Comparison of ENCODE assay signal across 22 mouse cellular contexts in genomic region chr5:47479908-47480307, GRCm38 (mm10).
DNase-seq lines count a peak whose midpoint lies in the region; ATAC-seq and TF ChIP-seq lines count a peak whose summit lies in the region.
"Had no signal": no experiment of that assay in that cellular context is flagged by ENCODE, and none has a peak within 500 bp of the region (broad histone marks: within the 10 kb centered on the region; RNA-seq: fewer than 3 reads in every experiment).

No protein-coding gene starts in this region.

- H3K4me2 ChIP-seq in intestine, embryonic 14.5 days (ENCODE audit: low read length) = no peak overlapping the region
- H3K4me2 ChIP-seq in intestine, postnatal 0 days (replicated peaks; ENCODE audit: low read depth) = no peak overlapping the region
- H3K4me2 ChIP-seq in intestine, embryonic 15.5 days (replicated peaks) = no peak overlapping the region
- H3K4me2 ChIP-seq in intestine, embryonic 16.5 days (ENCODE audit: low read depth, low read length) = no peak overlapping the region
- no peak overlapping the region for H3K4me2 ChIP-seq in kidney, embryonic 15.5 days
- no peak overlapping the region for H3K4me2 ChIP-seq in stomach, embryonic 14.5 days (replicated peaks; ENCODE audit: low read depth, low read length)
- H3K4me2 ChIP-seq in stomach, postnatal 0 days (replicated peaks; ENCODE audit: low read depth) = no peak overlapping the region

- H3K27ac ChIP-seq in intestine, embryonic 14.5 days (ENCODE audit: low read depth) = no peak overlapping the region
- H3K27ac ChIP-seq in intestine, postnatal 0 days (ENCODE audit: low read depth, low read length) = no peak overlapping the region
- H3K27ac ChIP-seq in intestine, embryonic 15.5 days = no peak overlapping the region
- H3K27ac ChIP-seq in intestine, embryonic 16.5 days (ENCODE audit: low read length) = no peak overlapping the region
- no peak overlapping the region for H3K27ac ChIP-seq in kidney, embryonic 15.5 days
- no peak overlapping the region for H3K27ac ChIP-seq in stomach, embryonic 14.5 days (ENCODE audit: low read length)
- H3K27ac ChIP-seq in stomach, postnatal 0 days (replicated peaks) = no peak overlapping the region

- DNase-seq in intestine, embryonic 14.5 days (ENCODE audit: low spot score) = no peak
- no peak for DNase-seq in kidney, adult 18-20 months
- DNase-seq in stomach, postnatal 0 days (ENCODE audit: low spot score) = no peak
- DNase-seq: adrenal gland, adult 2 months; adrenal gland, adult 8-10 months; adrenal gland, postnatal 10 days; adrenal gland, postnatal 14 days; adrenal gland, postnatal 25 days; adrenal gland, postnatal 36 days; B cell, adult 2 months; cerebellum, adult 11 months; cerebellum, adult 11-12 months had no signal

- H3K27me3 ChIP-seq in intestine, embryonic 14.5 days (replicated peaks; ENCODE audit: control insufficient read depth, insufficient read depth, low read length) = no peaks in the 10 kb centered on the region
- H3K27me3 ChIP-seq in intestine, postnatal 0 days (replicated peaks; ENCODE audit: control insufficient read depth, insufficient read depth, low read length) = no peaks in the 10 kb centered on the region
- H3K27me3 ChIP-seq in intestine, embryonic 15.5 days (replicated peaks) = no peaks in the 10 kb centered on the region
- H3K27me3 ChIP-seq in intestine, embryonic 16.5 days (replicated peaks; ENCODE audit: control insufficient read depth, insufficient read depth, low read length) = no peaks in the 10 kb centered on the region
- H3K27me3 ChIP-seq in kidney, embryonic 15.5 days = no peaks in the 10 kb centered on the region
- no peaks in the 10 kb centered on the region for H3K27me3 ChIP-seq in stomach, embryonic 14.5 days (ENCODE audit: control insufficient read depth, insufficient read depth, low read length)
- H3K27me3 ChIP-seq in stomach, postnatal 0 days (ENCODE audit: control insufficient read depth, insufficient read depth, low read length) = no peaks in the 10 kb centered on the region
- H3K27me3 ChIP-seq: CH12.LX, Patski had no signal

- no peak for TF ChIP-seq CTCF in intestine, postnatal 0 days (IDR thresholded peaks at IDR 0.05; ENCODE audit: low read depth)
- TF ChIP-seq CTCF in stomach, postnatal 0 days (IDR thresholded peaks at IDR 0.05; ENCODE audit: low read depth) = no peak

- no peaks in the 10 kb centered on the region for H3K36me3 ChIP-seq in intestine, embryonic 14.5 days (ENCODE audit: control insufficient read depth, insufficient read depth, low read length)
- no peaks in the 10 kb centered on the region for H3K36me3 ChIP-seq in intestine, postnatal 0 days (ENCODE audit: control insufficient read depth, insufficient read depth)
- no peaks in the 10 kb centered on the region for H3K36me3 ChIP-seq in intestine, embryonic 15.5 days
- no peaks in the 10 kb centered on the region for H3K36me3 ChIP-seq in intestine, embryonic 16.5 days (ENCODE audit: control insufficient read depth, insufficient read depth, low read length)
- no peaks in the 10 kb centered on the region for H3K36me3 ChIP-seq in kidney, embryonic 15.5 days
- no peaks in the 10 kb centered on the region for H3K36me3 ChIP-seq in stomach, embryonic 14.5 days (ENCODE audit: control insufficient read depth, insufficient read depth, low read length)
- no peaks in the 10 kb centered on the region for H3K36me3 ChIP-seq in stomach, postnatal 0 days (ENCODE audit: control insufficient read depth, insufficient read depth, low read length)
- H3K36me3 ChIP-seq: G1E had no signal

- H3K4me3 ChIP-seq in intestine, embryonic 14.5 days (ENCODE audit: low read depth, low read length) = no peak overlapping the region
- H3K4me3 ChIP-seq in intestine, postnatal 0 days (ENCODE audit: low read depth, low read length) = no peak overlapping the region
- H3K4me3 ChIP-seq in intestine, embryonic 15.5 days (replicated peaks) = no peak overlapping the region
- no peak overlapping the region for H3K4me3 ChIP-seq in intestine, embryonic 16.5 days (ENCODE audit: low read length)
- no peak overlapping the region for H3K4me3 ChIP-seq in kidney, embryonic 15.5 days (replicated peaks)
- H3K4me3 ChIP-seq in stomach, embryonic 14.5 days (ENCODE audit: low read depth, low read length) = no peak overlapping the region
- H3K4me3 ChIP-seq in stomach, postnatal 0 days (ENCODE audit: low read depth, low read length) = no peak overlapping the region

- H3K9ac ChIP-seq in intestine, embryonic 14.5 days (ENCODE audit: low read length) = no peak overlapping the region
- no peak overlapping the region for H3K9ac ChIP-seq in intestine, postnatal 0 days (ENCODE audit: low read depth, low read length)
- H3K9ac ChIP-seq in intestine, embryonic 15.5 days = no peak overlapping the region
- no peak overlapping the region for H3K9ac ChIP-seq in intestine, embryonic 16.5 days (ENCODE audit: low read depth, low read length)
- no peak overlapping the region for H3K9ac ChIP-seq in kidney, embryonic 15.5 days
- no peak overlapping the region for H3K9ac ChIP-seq in stomach, embryonic 14.5 days (replicated peaks; ENCODE audit: low read depth, low read length)
- H3K9ac ChIP-seq in stomach, postnatal 0 days (ENCODE audit: low read length) = no peak overlapping the region

- no peaks in the 10 kb centered on the region for H3K4me1 ChIP-seq in intestine, embryonic 14.5 days (replicated peaks; ENCODE audit: control insufficient read depth, insufficient read depth, low read length)
- no peaks in the 10 kb centered on the region for H3K4me1 ChIP-seq in intestine, postnatal 0 days (replicated peaks; ENCODE audit: control insufficient read depth, insufficient read depth, low read length)
- H3K4me1 ChIP-seq in intestine, embryonic 15.5 days (replicated peaks) = no peaks in the 10 kb centered on the region
- no peaks in the 10 kb centered on the region for H3K4me1 ChIP-seq in intestine, embryonic 16.5 days (ENCODE audit: control insufficient read depth, insufficient read depth, low read length)
- no peaks in the 10 kb centered on the region for H3K4me1 ChIP-seq in kidney, embryonic 15.5 days
- H3K4me1 ChIP-seq in stomach, embryonic 14.5 days (ENCODE audit: control insufficient read depth, insufficient read depth, low read length) = no peaks in the 10 kb centered on the region
- no peaks in the 10 kb centered on the region for H3K4me1 ChIP-seq in stomach, postnatal 0 days (replicated peaks; ENCODE audit: control insufficient read depth, insufficient read depth)

- H3K9me3 ChIP-seq in intestine, embryonic 14.5 days (ENCODE audit: control insufficient read depth, low read length) = no peaks in the 10 kb centered on the region
- no peaks in the 10 kb centered on the region for H3K9me3 ChIP-seq in intestine, postnatal 0 days (ENCODE audit: control insufficient read depth)
- H3K9me3 ChIP-seq in intestine, embryonic 15.5 days = no peaks in the 10 kb centered on the region
- H3K9me3 ChIP-seq in intestine, embryonic 16.5 days (ENCODE audit: control insufficient read depth, low read length) = no peaks in the 10 kb centered on the region
- no peaks in the 10 kb centered on the region for H3K9me3 ChIP-seq in kidney, embryonic 15.5 days (replicated peaks)
- no peaks in the 10 kb centered on the region for H3K9me3 ChIP-seq in stomach, embryonic 14.5 days (ENCODE audit: control insufficient read depth, low read depth, low read length)
- H3K9me3 ChIP-seq in stomach, postnatal 0 days (ENCODE audit: control insufficient read depth, low read length) = no peaks in the 10 kb centered on the region
- H3K9me3 ChIP-seq: G1E had no signal

- ATAC-seq in intestine, embryonic 14.5 days (replicated peaks; ENCODE audit: low FRiP score, low TSS enrichment, low read depth) = peak; percentile 74; the same call in 1 of the 2 replicates
- no peak for ATAC-seq in intestine, postnatal 0 days
- peak; percentile 55; the same call in 1 of the 2 replicates for ATAC-seq in intestine, embryonic 15.5 days
- ATAC-seq in intestine, embryonic 16.5 days = no peak
- ATAC-seq in kidney, embryonic 15.5 days (replicated peaks; ENCODE audit: low FRiP score) = 0 out of 2 replicates have a peak, but pooled peaks have one; percentile 52
- ATAC-seq in stomach, embryonic 14.5 days (ENCODE audit: insufficient number of reproducible peaks, insufficient read depth, low FRiP score, low read depth) = 0 out of 2 replicates have a peak, but pooled peaks have one; percentile 42
- no peak for ATAC-seq in stomach, postnatal 0 days (ENCODE audit: low FRiP score, low TSS enrichment)
- ATAC-seq: activated CD4-positive, CD25-positive, alpha-beta regulatory T cell, adult 4 months; CD4-positive, CD25-positive, alpha-beta regulatory T cell, adult 4 months; Patski had no signal

- no peak for TF ChIP-seq EP300 in stomach, postnatal 0 days (optimal IDR thresholded peaks at IDR 0.05)

Comparison
In these comparisons a context has a peak if more than half of its experiments do, and no peak if none do; other contexts are left out.
1. ATAC-seq: peak in intestine, embryonic 14.5 days (single experiment), intestine, embryonic 15.5 days (single experiment), kidney, embryonic 15.5 days (single experiment) and stomach, embryonic 14.5 days (single experiment); none in intestine, postnatal 0 days (single experiment), intestine, embryonic 16.5 days (single experiment) and stomach, postnatal 0 days (single experiment).